Mouse (Mus musculus) kidney, adult 2 months (tissue): ENCODE measurements at regions not wholly inside any gene's neighbourhood (a gene's known extent, or its start where the extent isn't known, plus 50 kb on each side); places are given as distances from the start of the nearest gene placed in this dataset.

ENCODE experiments used
- CTCF ChIP-seq: fragments of 200-500 bp; conservative IDR thresholded peaks from 2 replicates; pipeline ENCODE4 v1.5.1; 2011; ENCODE audit warnings: low read depth, mild to moderate bottlenecking, control low read depth, low read length, moderate library complexity, mixed read lengths; ENCODE audit not compliant: insufficient read depth, insufficient read length
- POLR2A ChIP-seq: fragments of 200-500 bp; IDR thresholded peaks from one replicate; pipeline ENCODE4 v1.6.1; 2011; ENCODE audit warnings: low read depth, low read length, control low read depth

DNA sequence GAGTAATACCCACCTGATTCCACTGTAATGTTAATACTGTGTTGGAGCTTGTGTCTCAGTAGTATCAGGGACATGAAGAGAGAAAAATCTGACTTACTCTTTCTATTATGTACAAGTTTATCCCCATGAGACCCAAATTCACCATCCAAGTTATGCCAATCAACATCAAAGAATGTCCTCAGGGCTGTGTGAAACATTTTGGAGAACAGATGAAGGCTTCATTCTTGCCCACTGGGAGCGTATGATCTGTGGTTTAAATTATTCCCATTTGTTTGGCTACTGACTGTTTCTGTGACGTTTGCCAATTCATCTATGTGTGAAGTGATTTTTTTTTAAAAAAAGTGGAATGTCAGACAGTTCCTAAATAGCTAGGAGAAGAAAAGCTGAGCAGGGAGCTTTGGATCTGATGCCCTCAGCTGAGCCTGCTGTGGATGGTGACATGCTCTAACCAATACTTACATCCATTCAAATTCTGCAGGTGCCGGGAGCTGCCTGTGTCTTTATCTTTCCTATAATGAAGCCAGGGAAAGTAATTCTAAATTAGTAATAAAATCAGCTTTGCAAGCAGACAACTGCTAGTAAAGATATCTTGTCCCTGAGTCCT, 173.3 kb upstream of the Pitrm1 start:
- no peak for TF ChIP-seq POLR2A
- TF ChIP-seq CTCF: no peak
